Mouse (Mus musculus) retina, postnatal 7 days (tissue): ENCODE results near the gene Kcnk16.

Experiments used
- DNase-seq: peaks from one replicate; pipeline ENCODE4 v3.0.0-alpha.2; 2012; ENCODE audit warnings: low read depth, low spot score

The Kcnk16 gene

GRCm38 (mm10) chr14:20233016-20233980, 35.7 kb downstream of the Kcnk16 start:
- DNase-seq: no peak

GRCm38 (mm10) chr14:20230063-20230491, 38.9 kb downstream of the Kcnk16 start:
- no peak for DNase-seq

GRCm38 (mm10) chr14:20229437-20229836, 39.6 kb downstream of the Kcnk16 start:
- DNase-seq: no peak

GRCm38 (mm10) chr14:20228336-20228735, 40.7 kb downstream of the Kcnk16 start:
- DNase-seq: no peak

- DNase-seq: no peak
Measured at GRCm38 (mm10) chr14:20226982-20227381, 42.0 kb downstream of the Kcnk16 start.

- no peak for DNase-seq
Measured at GRCm38 (mm10) chr14:20226488-20226887, 42.5 kb downstream of the Kcnk16 start.

GRCm38 (mm10) chr14:20225525-20225924, 43.5 kb downstream of the Kcnk16 start:
- DNase-seq: peak; percentile 8

- no peak for DNase-seq
Measured at GRCm38 (mm10) chr14:20224576-20225218, 44.3 kb downstream of the Kcnk16 start.

- DNase-seq: no peak
Measured at GRCm38 (mm10) chr14:20224163-20224562, 44.8 kb downstream of the Kcnk16 start.

- no peak for DNase-seq
Measured at GRCm38 (mm10) chr14:20223253-20223652, 45.7 kb downstream of the Kcnk16 start.

- DNase-seq: no peak
Measured at GRCm38 (mm10) chr14:20221083-20221482, 47.9 kb downstream of the Kcnk16 start.

GRCm38 (mm10) chr14:20219849-20220248, 49.1 kb downstream of the Kcnk16 start:
- DNase-seq: no peak

- no peak for DNase-seq
Measured at GRCm38 (mm10) chr14:20217299-20217864, 51.6 kb downstream of the Kcnk16 start.

GRCm38 (mm10) chr14:20216561-20217298, 52.3 kb downstream of the Kcnk16 start:
- DNase-seq: no peak

- no peak for DNase-seq
Measured at GRCm38 (mm10) chr14:20215826-20216225, 53.2 kb downstream of the Kcnk16 start.

GRCm38 (mm10) chr14:20214125-20214524, 54.9 kb downstream of the Kcnk16 start:
- no peak for DNase-seq

GRCm38 (mm10) chr14:20211754-20212601, 57.0 kb downstream of the Kcnk16 start:
- no peak for DNase-seq
